Comparison of ENCODE assay signal across 7 mouse cellular contexts in the genomic region with DNA sequence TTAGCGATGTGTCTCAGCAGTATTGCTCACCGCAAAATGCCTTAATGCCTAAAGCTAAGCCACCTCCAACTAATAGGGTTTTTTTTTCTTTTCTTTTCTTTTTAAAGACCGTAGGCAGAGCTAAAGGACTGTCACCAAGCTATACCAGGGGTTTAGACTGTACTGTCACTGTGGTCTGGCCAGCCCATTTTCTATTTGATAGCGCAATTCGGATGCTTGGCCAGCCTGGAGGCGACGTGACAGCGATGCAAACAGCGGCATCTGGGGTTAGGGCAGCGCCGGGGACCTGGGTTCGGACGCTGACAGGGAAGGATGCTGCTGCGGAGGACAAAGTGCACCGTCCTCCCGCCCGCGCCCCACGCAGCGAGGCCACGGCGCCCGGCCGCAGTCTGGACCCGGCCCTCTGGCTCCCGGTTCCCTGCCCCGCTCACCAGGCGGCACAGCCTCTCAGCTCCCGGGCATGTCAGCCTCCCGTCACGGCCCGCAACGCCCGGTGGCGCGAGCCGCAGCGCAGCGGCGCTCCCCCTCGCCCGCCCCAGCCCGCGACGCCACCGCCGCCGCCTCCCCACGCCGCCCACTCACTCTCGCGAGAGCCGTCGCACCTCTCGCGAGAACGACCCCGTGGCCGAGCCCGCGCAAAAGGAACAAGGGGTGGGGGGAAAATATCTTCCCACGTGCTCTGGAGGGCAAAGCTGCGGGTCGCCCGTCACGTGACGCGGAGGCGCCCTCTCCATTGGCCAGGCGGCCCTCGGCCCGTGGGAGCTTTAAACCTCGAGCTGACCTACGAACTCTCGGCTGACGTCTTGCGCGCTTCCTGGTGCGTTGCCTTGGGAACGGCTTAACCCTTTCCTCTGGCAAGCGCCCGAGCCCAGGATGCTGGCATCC. TPM values are rescaled to one million over a fixed set of nuclear protein-coding genes. Genes with fewer than 3 reads are reported as not detected.
DNase-seq lines count a peak whose midpoint lies in the region; ATAC-seq and TF ChIP-seq lines count a peak whose summit lies in the region.

A gene (minus strand): TSS at position 528 of the 885 bp plus-strand sequence.

- H3K9ac ChIP-seq in intestine, postnatal 0 days (ENCODE audit: low read depth, low read length): peak within 1 kb of the TSS; percentile 97
- H3K9ac ChIP-seq in midbrain, embryonic 13.5 days (replicated peaks): peak within 1 kb of the TSS; percentile 97

- peak; percentile 95 for ATAC-seq in intestine, postnatal 0 days
- peak; percentile 96 for ATAC-seq in midbrain, embryonic 13.5 days

- peak within 1 kb of the TSS; percentile 83 for H3K4me3 ChIP-seq in intestine, postnatal 0 days (ENCODE audit: low read depth, low read length)
- peak within 1 kb of the TSS; percentile 93 for H3K4me3 ChIP-seq in limb, embryonic 10.5 days
- H3K4me3 ChIP-seq in midbrain, embryonic 13.5 days (replicated peaks): peak within 1 kb of the TSS; percentile 88

- H3K9me3 ChIP-seq in intestine, postnatal 0 days (ENCODE audit: control insufficient read depth): no peaks in the 10 kb centered on the region
- no peaks in the 10 kb centered on the region for H3K9me3 ChIP-seq in limb, embryonic 10.5 days (replicated peaks)
- no peaks in the 10 kb centered on the region for H3K9me3 ChIP-seq in midbrain, embryonic 13.5 days

- peak; percentile 96 for DNase-seq in adrenal gland, adult 8-10 months
- DNase-seq in embryo, embryonic 9.5 days (ENCODE audit: extremely low spot score): peak; percentile 97
- no peak for DNase-seq in gonadal fat pad, adult 2 months (ENCODE audit: low read depth)
- peak; percentile 96 for DNase-seq in limb, embryonic 10.5 days (ENCODE audit: low spot score)
- DNase-seq in spleen, adult 12 weeks (ENCODE audit: low spot score): peak; percentile 79

- 0 out of 2 replicates have a peak, but pooled peaks cover 3% of the 10 kb centered on the region for H3K4me1 ChIP-seq in intestine, postnatal 0 days (replicated peaks; ENCODE audit: control insufficient read depth, insufficient read depth, low read length)
- peaks cover 36% of the 10 kb centered on the region for H3K4me1 ChIP-seq in limb, embryonic 10.5 days
- peaks cover 39% of the 10 kb centered on the region for H3K4me1 ChIP-seq in midbrain, embryonic 13.5 days (replicated peaks)

- H3K27ac ChIP-seq in intestine, postnatal 0 days (ENCODE audit: low read depth, low read length): peak within 1 kb of the TSS; percentile 92
- peak within 1 kb of the TSS; percentile 97 for H3K27ac ChIP-seq in limb, embryonic 10.5 days
- H3K27ac ChIP-seq in midbrain, embryonic 13.5 days: peak within 1 kb of the TSS; percentile 96

- no peaks in the 10 kb centered on the region for H3K36me3 ChIP-seq in intestine, postnatal 0 days (ENCODE audit: control insufficient read depth, insufficient read depth)
- 0 out of 2 replicates have a peak, but pooled peaks cover 2% of the 10 kb centered on the region for H3K36me3 ChIP-seq in limb, embryonic 10.5 days
- no peaks in the 10 kb centered on the region for H3K36me3 ChIP-seq in midbrain, embryonic 13.5 days

- TF ChIP-seq CTCF in intestine, postnatal 0 days (IDR thresholded peaks at IDR 0.05; ENCODE audit: low read depth): 0 out of 2 replicates have a peak, but pooled peaks have one; percentile 7

- peak within 1 kb of the TSS; percentile 83 for H3K4me2 ChIP-seq in intestine, postnatal 0 days (replicated peaks; ENCODE audit: low read depth)
- H3K4me2 ChIP-seq in midbrain, embryonic 13.5 days (replicated peaks): peak within 1 kb of the TSS; percentile 65

- H3K27me3 ChIP-seq in intestine, postnatal 0 days (replicated peaks; ENCODE audit: control insufficient read depth, insufficient read depth, low read length): no peaks in the 10 kb centered on the region
- H3K27me3 ChIP-seq in limb, embryonic 10.5 days (ENCODE audit: low read depth, poor library complexity, severe bottlenecking): no peaks in the 10 kb centered on the region
- H3K27me3 ChIP-seq in midbrain, embryonic 13.5 days: no peaks in the 10 kb centered on the region

- WGBS in intestine, postnatal 0 days: under 1% methylated on average over 82 of the region's 82 CpGs
- WGBS in limb, embryonic 10.5 days: under 1% methylated on average over 82 of the region's 82 CpGs
- WGBS in midbrain, embryonic 13.5 days: under 1% methylated on average over 59 of the region's 82 CpGs

RNA-seq across cellular contexts. Expression of the gene that starts here (rescaled TPM):
- total RNA-seq in adrenal gland, adult 8-10 months (2022): 10 to 100 TPM; 53.8 to 63.1 (median 59.4) TPM
- polyA plus RNA-seq in gonadal fat pad, adult 2 months (2012; rRNA removed): 10.3 and 11.8 TPM in 2 replicates
- polyA plus RNA-seq in intestine, postnatal 0 days (2015; fragmentation: Nextera tagmentation; extraction: Ambion mirVana): 7.1 and 8.5 TPM in 2 replicates
- polyA plus RNA-seq in limb, embryonic 10.5 days (2016; fragmentation: Nextera tagmentation; extraction: Ambion mirVana): 17.7 and 21.9 TPM in 2 replicates
- polyA plus RNA-seq in midbrain, embryonic 13.5 days (2015; fragmentation: Nextera tagmentation; extraction: Ambion mirVana): 38.7 and 39.4 TPM in 2 replicates
